Mouse (Mus musculus) embryonic facial prominence, embryonic 14.5 days (tissue): ENCODE results near the gene Atrx. TPM values are rescaled to one million over a fixed set of nuclear protein-coding genes. Genes with fewer than 3 reads are reported as not detected.
"Not testable (repeated sequence)": the region's sequence is repeated elsewhere in the genome, so short reads cannot be mapped to it uniquely, and the experiment has no call there.

Experiments used
- ATAC-seq: fragments of 200-750 bp; cut with Nextera tagmentation; 2 replicates; pipeline ENCODE4 v1.8.0; 2017; ENCODE audit warnings: low read depth, moderate number of reproducible peaks, moderate TSS enrichment
- DNase-seq: peaks from one replicate; pipeline ENCODE4 v3.0.0-alpha.2; 2015; ENCODE audit warnings: low spot score
- H3K27ac ChIP-seq: fragments of 300-500 bp; sonication (generic); replicated peaks from 2 replicates; pipeline ENCODE4 v1.5.1; 2014; ENCODE audit warnings: low read depth, mild to moderate bottlenecking, low read length, moderate library complexity
- H3K27me3 ChIP-seq: fragments of 300-500 bp; sonication (generic); replicated peaks from 2 replicates; pipeline ENCODE4 v1.6.1; 2014; ENCODE audit warnings: low read length; ENCODE audit not compliant: control insufficient read depth, insufficient read depth
- H3K36me3 ChIP-seq: fragments of 300-500 bp; sonication (generic); 2 replicates; pipeline ENCODE4 v1.6.1; 2014; ENCODE audit warnings: low read length, mixed read lengths; ENCODE audit not compliant: control insufficient read depth, insufficient read depth
- H3K4me1 ChIP-seq: fragments of 300-500 bp; sonication (generic); 2 replicates; pipeline ENCODE4 v1.6.1; 2014; ENCODE audit warnings: antibody characterized with exemption, low read length; ENCODE audit not compliant: control insufficient read depth, insufficient read depth
- H3K4me2 ChIP-seq: fragments of 300-500 bp; sonication (generic); 2 replicates; pipeline ENCODE4 v1.6.1; 2014; ENCODE audit warnings: low read depth, mild to moderate bottlenecking, low read length, moderate library complexity, mixed read lengths
- H3K4me3 ChIP-seq: fragments of 300-500 bp; sonication (generic); 2 replicates; pipeline ENCODE4 v1.5.1; 2014; ENCODE audit warnings: low read depth, mild to moderate bottlenecking, low read length
- H3K9ac ChIP-seq: fragments of 300-500 bp; sonication (generic); 2 replicates; pipeline ENCODE4 v1.6.1; 2014; ENCODE audit warnings: low read depth, mild to moderate bottlenecking, low read length, moderate library complexity, mixed read lengths
- H3K9me3 ChIP-seq: fragments of 300-500 bp; sonication (generic); 2 replicates; pipeline ENCODE4 v1.6.1; 2016; ENCODE audit warnings: low read length; ENCODE audit not compliant: control insufficient read depth
- WGBS: fragments of 180-500 bp; shearing (Covaris S2); extraction: QIAGEN DNeasy Blood & Tissue Kit; methylation state at CpG from one replicate; pipeline ENCODE4 v1.1.7; 2014; 5-methylcytosine and 5-hydroxymethylcytosine counted together
- polyA plus RNA-seq: library from polyadenylated mRNA; unstranded; fragments of >200 nt; fragmentation: Nextera tagmentation; extraction: Ambion mirVana; gene quantifications from 2 replicates; pipeline ENCODE4 v1.2.1, GENCODE M21; 2014

Atrx gene
- polyA plus RNA-seq, 1 experiment from 2014 or later: 124 TPM

GRCm38 (mm10) chrX:105927941-105928860 lies 1.0 kb downstream of the Atrx start:
- Histone ChIP-seq H3K9me3 (no peaks in the 10 kb centered on the region), H3K4me1 (0 out of 2 replicates have a peak, but pooled peaks cover 3% of the 10 kb centered on the region), H3K9ac (peak overlapping the region; percentile 91), H3K4me2 (peak overlapping the region; percentile 55), H3K27me3 (no peaks in the 10 kb centered on the region), H3K4me3 (peak overlapping the region; percentile 61), H3K36me3 (no peaks in the 10 kb centered on the region), H3K27ac (peak overlapping the region; percentile 95)
- ATAC-seq (peak; percentile 45), DNase-seq (peak; percentile 45)
- 21% methylated on average over 30 of the region's 69 CpGs for WGBS

GRCm38 (mm10) chrX:105926121-105926735 lies 3.0 kb downstream of the Atrx start:
- DNase-seq (no peak), ATAC-seq (no peak)
- Histone ChIP-seq H3K4me3 (no peak overlapping the region), H3K9ac (no peak overlapping the region), H3K27me3 (no peaks in the 10 kb centered on the region), H3K9me3 (no peaks in the 10 kb centered on the region), H3K4me2 (peak overlapping the region; percentile 55), H3K4me1 (0 out of 2 replicates have a peak, but pooled peaks cover 3% of the 10 kb centered on the region), H3K36me3 (no peaks in the 10 kb centered on the region), H3K27ac (no peak overlapping the region)
- 69% methylated on average over 12 of the region's 12 CpGs for WGBS

- no peaks in the 10 kb centered on the region for H3K36me3 ChIP-seq
- DNase-seq (no peak), ATAC-seq (no peak)
- H3K4me3 ChIP-seq: no peak overlapping the region
- WGBS: 87% methylated on average over 5 of the region's 5 CpGs
- no peak overlapping the region for H3K9ac ChIP-seq
- H3K4me1 ChIP-seq: 0 out of 2 replicates have a peak, but pooled peaks cover 3% of the 10 kb centered on the region
- H3K27me3 ChIP-seq: no peaks in the 10 kb centered on the region
- no peak overlapping the region for H3K4me2 ChIP-seq
- H3K9me3 ChIP-seq: no peaks in the 10 kb centered on the region
- H3K27ac ChIP-seq: no peak overlapping the region
Observed at GRCm38 (mm10) chrX:105924326-105925070, 4.7 kb downstream of the Atrx start.

GRCm38 (mm10) chrX:105923896-105924295 lies 5.3 kb downstream of the Atrx start:
- DNase-seq (no peak), ATAC-seq (no peak)
- Histone ChIP-seq H3K4me3 (no peak overlapping the region), H3K4me1 (0 out of 2 replicates have a peak, but pooled peaks cover 3% of the 10 kb centered on the region), H3K36me3 (no peaks in the 10 kb centered on the region), H3K27me3 (no peaks in the 10 kb centered on the region), H3K9ac (no peak overlapping the region), H3K9me3 (no peaks in the 10 kb centered on the region), H3K4me2 (no peak overlapping the region), H3K27ac (no peak overlapping the region)
- WGBS: no CpG with 5 or more reads among the region's 1 CpGs

GRCm38 (mm10) chrX:105922986-105923385 lies 6.2 kb downstream of the Atrx start:
- not testable (repeated sequence) for H3K9ac ChIP-seq, H3K27me3 ChIP-seq, H3K4me3 ChIP-seq, H3K4me1 ChIP-seq, H3K36me3 ChIP-seq, ATAC-seq, H3K27ac ChIP-seq, H3K4me2 ChIP-seq, H3K9me3 ChIP-seq, DNase-seq
- WGBS: 80% methylated on average over 7 of the region's 7 CpGs

GRCm38 (mm10) chrX:105921421-105921820 lies 7.8 kb downstream of the Atrx start:
- no peak for DNase-seq

GRCm38 (mm10) chrX:105911728-105912127 lies 17.5 kb downstream of the Atrx start:
- Histone ChIP-seq H3K27ac (no peak overlapping the region), H3K36me3 (no peaks in the 10 kb centered on the region), H3K27me3 (no peaks in the 10 kb centered on the region), H3K4me1 (no peaks in the 10 kb centered on the region), H3K4me3 (no peak overlapping the region), H3K4me2 (no peak overlapping the region), H3K9me3 (no peaks in the 10 kb centered on the region), H3K9ac (no peak overlapping the region)
- ATAC-seq (no peak), DNase-seq (no peak)
- WGBS: 71% methylated on average over 3 of the region's 3 CpGs

More at GRCm38 (mm10) chrX:105921421-105921820, 7.8 kb downstream of the Atrx start:
- ATAC-seq: no peak
- no peak overlapping the region for H3K4me2 ChIP-seq
- no peaks in the 10 kb centered on the region for H3K9me3 ChIP-seq
- H3K27me3 ChIP-seq: no peaks in the 10 kb centered on the region
- H3K36me3 ChIP-seq: no peaks in the 10 kb centered on the region
- no peak overlapping the region for H3K9ac ChIP-seq
- H3K4me3 ChIP-seq: no peak overlapping the region
- no peak overlapping the region for H3K27ac ChIP-seq
- H3K4me1 ChIP-seq: 0 out of 2 replicates have a peak, but pooled peaks cover under 1% of the 10 kb centered on the region
- WGBS: 88% methylated on average over 2 of the region's 2 CpGs

- Histone ChIP-seq H3K4me2 (no peak overlapping the region), H3K4me1 (no peaks in the 10 kb centered on the region), H3K27ac (no peak overlapping the region), H3K27me3 (no peaks in the 10 kb centered on the region), H3K4me3 (no peak overlapping the region), H3K9me3 (no peaks in the 10 kb centered on the region), H3K36me3 (0 out of 2 replicates have a peak, but pooled peaks cover 3% of the 10 kb centered on the region), H3K9ac (no peak overlapping the region)
- DNase-seq (no peak), ATAC-seq (no peak)
- WGBS: 86% methylated on average over 1 of the region's 1 CpGs
Observed at GRCm38 (mm10) chrX:105901611-105902010, 27.6 kb downstream of the Atrx start.
